ENCODE assay signal across 17 mouse cellular contexts in the genomic region with DNA sequence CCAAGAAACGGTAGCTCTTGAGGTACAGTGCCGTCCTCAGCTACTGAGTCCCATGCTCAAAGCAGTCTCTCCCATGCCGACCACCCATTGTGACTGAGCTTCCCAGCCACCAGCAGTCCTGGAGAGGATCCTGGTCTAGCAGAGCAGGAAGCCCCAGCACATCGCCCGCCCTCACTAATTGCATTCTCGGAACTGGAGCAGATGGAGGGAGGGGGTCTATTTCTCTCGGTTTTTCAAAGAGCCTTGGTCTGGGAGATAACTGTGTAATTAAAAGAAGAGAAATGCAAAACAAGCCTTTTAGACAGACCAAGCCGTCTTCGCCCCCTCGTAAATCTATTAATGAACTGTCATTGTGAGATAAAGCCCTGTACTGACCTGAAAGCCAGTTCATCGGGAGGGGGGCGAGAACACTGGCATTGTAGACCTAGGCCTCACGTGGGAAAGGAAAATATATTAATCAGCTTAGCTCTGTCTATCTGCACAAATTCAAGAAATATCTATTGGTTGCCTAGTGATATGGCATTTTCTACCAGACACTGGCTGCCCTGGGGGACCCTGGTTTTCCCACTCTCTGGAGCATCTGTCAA.
DNase-seq lines count a peak whose midpoint lies in the region; ATAC-seq lines count a peak whose summit lies in the region.
"Had no signal": no experiment of that assay in that cellular context is flagged by ENCODE, and none has a peak within 500 bp of the region (broad histone marks: within the 10 kb centered on the region; RNA-seq: fewer than 3 reads in every experiment).

No protein-coding gene starts in this region.

- no peak overlapping the region for H3K4me3 ChIP-seq in hindbrain, embryonic 11.5 days (ENCODE audit: low read depth, low read length)
- no peak overlapping the region for H3K4me3 ChIP-seq in hindbrain, embryonic 16.5 days (ENCODE audit: low read length)
- H3K4me3 ChIP-seq in forebrain, embryonic 13.5 days, result no peak overlapping the region
- H3K4me3 ChIP-seq: hindbrain, embryonic 15.5 days; kidney, embryonic 15.5 days; limb, embryonic 15.5 days; liver, embryonic 15.5 days had no signal

- WGBS in hindbrain, embryonic 11.5 days, result 55% methylated on average over 13 of the region's 13 CpGs
- 32% methylated on average over 13 of the region's 13 CpGs for WGBS in hindbrain, embryonic 16.5 days
- WGBS in forebrain, embryonic 13.5 days, result 23% methylated on average over 13 of the region's 13 CpGs

- no peaks in the 10 kb centered on the region for H3K36me3 ChIP-seq in hindbrain, embryonic 11.5 days (ENCODE audit: control insufficient read depth, insufficient read depth, low read length)
- no peaks in the 10 kb centered on the region for H3K36me3 ChIP-seq in hindbrain, embryonic 16.5 days (ENCODE audit: control insufficient read depth, insufficient read depth, low read length)
- H3K36me3 ChIP-seq in forebrain, embryonic 13.5 days (ENCODE audit: poor library complexity, severe bottlenecking), result no peaks in the 10 kb centered on the region
- H3K36me3 ChIP-seq: hindbrain, embryonic 15.5 days; kidney, embryonic 15.5 days; limb, embryonic 15.5 days; liver, embryonic 15.5 days had no signal

- no peak for DNase-seq in hindbrain, embryonic 11.5 days (ENCODE audit: low spot score)
- peak; percentile 23 for DNase-seq in mesoderm, embryonic 11.5 days (ENCODE audit: low read depth, low spot score)
- DNase-seq in retina, embryonic 14.5 days (ENCODE audit: low spot score), result peak; percentile 55
- DNase-seq in urinary bladder, postnatal 10 days (ENCODE audit: low spot score), result no peak
- no peak for DNase-seq in frontal cortex, adult 2 months (ENCODE audit: extremely low spot score in 1 of 2, low spot score in 1 of 2)
- DNase-seq: adrenal gland, postnatal 25 days; cerebellum, adult 2 months; gastrocnemius, postnatal 36 days; thymus, adult 18-20 months had no signal

- no peak overlapping the region for H3K4me2 ChIP-seq in hindbrain, embryonic 11.5 days (replicated peaks; ENCODE audit: low read depth, low read length)
- no peak overlapping the region for H3K4me2 ChIP-seq in hindbrain, embryonic 16.5 days (ENCODE audit: low read length)
- no peak overlapping the region for H3K4me2 ChIP-seq in forebrain, embryonic 13.5 days
- H3K4me2 ChIP-seq: hindbrain, embryonic 15.5 days; kidney, embryonic 15.5 days; limb, embryonic 15.5 days; liver, embryonic 15.5 days had no signal

- peaks cover 2% of the 10 kb centered on the region; the same call in 1 of the 2 replicates for H3K4me1 ChIP-seq in hindbrain, embryonic 11.5 days (replicated peaks; ENCODE audit: control insufficient read depth, insufficient read depth, low read length)
- peaks cover 6% of the 10 kb centered on the region for H3K4me1 ChIP-seq in hindbrain, embryonic 16.5 days (ENCODE audit: control insufficient read depth, insufficient read depth, low read depth, low read length)
- H3K4me1 ChIP-seq in forebrain, embryonic 13.5 days, result peaks cover 49% of the 10 kb centered on the region
- H3K4me1 ChIP-seq: liver, embryonic 15.5 days had no signal

- peak; percentile 11; the same call in 1 of the 2 replicates for ATAC-seq in hindbrain, embryonic 11.5 days (ENCODE audit: low FRiP score)
- ATAC-seq in hindbrain, embryonic 16.5 days, result no peak
- ATAC-seq in forebrain, embryonic 13.5 days, result 0 out of 2 replicates have a peak, but pooled peaks have one; percentile 35
- ATAC-seq: intestine, postnatal 0 days had no signal

- no peaks in the 10 kb centered on the region for H3K9me3 ChIP-seq in hindbrain, embryonic 11.5 days (ENCODE audit: control insufficient read depth, low read length)
- no peaks in the 10 kb centered on the region for H3K9me3 ChIP-seq in hindbrain, embryonic 16.5 days (ENCODE audit: control insufficient read depth, low read length)
- no peaks in the 10 kb centered on the region for H3K9me3 ChIP-seq in forebrain, embryonic 13.5 days (replicated peaks)
- H3K9me3 ChIP-seq: hindbrain, embryonic 15.5 days; kidney, embryonic 15.5 days; limb, embryonic 15.5 days; liver, embryonic 15.5 days had no signal

- H3K27me3 ChIP-seq in hindbrain, embryonic 11.5 days (ENCODE audit: control insufficient read depth, insufficient read depth, low read length), result no peaks in the 10 kb centered on the region
- no peaks in the 10 kb centered on the region for H3K27me3 ChIP-seq in hindbrain, embryonic 16.5 days (replicated peaks; ENCODE audit: control insufficient read depth, insufficient read depth, low read length)
- no peaks in the 10 kb centered on the region for H3K27me3 ChIP-seq in forebrain, embryonic 13.5 days
- H3K27me3 ChIP-seq: hindbrain, embryonic 15.5 days; kidney, embryonic 15.5 days; limb, embryonic 15.5 days; liver, embryonic 15.5 days had no signal

- no peak overlapping the region for H3K9ac ChIP-seq in hindbrain, embryonic 11.5 days (ENCODE audit: low read depth, low read length)
- H3K9ac ChIP-seq in hindbrain, embryonic 16.5 days (ENCODE audit: low read depth, low read length), result no peak overlapping the region
- H3K9ac ChIP-seq in forebrain, embryonic 13.5 days, result no peak overlapping the region
- H3K9ac ChIP-seq: hindbrain, embryonic 15.5 days; kidney, embryonic 15.5 days; limb, embryonic 15.5 days; liver, embryonic 15.5 days had no signal

- H3K27ac ChIP-seq in hindbrain, embryonic 11.5 days (ENCODE audit: low read depth, low read length), result no peak overlapping the region
- no peak overlapping the region for H3K27ac ChIP-seq in hindbrain, embryonic 16.5 days (ENCODE audit: low read depth, low read length)
- H3K27ac ChIP-seq in forebrain, embryonic 13.5 days, result peak overlapping the region; percentile 31; the same call in 1 of the 2 replicates
- H3K27ac ChIP-seq: hindbrain, embryonic 15.5 days; kidney, embryonic 15.5 days; limb, embryonic 15.5 days; liver, embryonic 15.5 days; macrophage had no signal

Comparison
In these comparisons a context has a peak if more than half of its experiments do, and no peak if none do; other contexts are left out.
1. DNase-seq: peak in mesoderm, embryonic 11.5 days (single experiment) and retina, embryonic 14.5 days (single experiment); none in hindbrain, embryonic 11.5 days (single experiment), urinary bladder, postnatal 10 days (single experiment) and frontal cortex, adult 2 months (0 of 2).